Mouse (Mus musculus) forebrain, embryonic 16.5 days (tissue): Measurements from ENCODE around the gene Bst2. TPM values are rescaled to one million over a fixed set of nuclear protein-coding genes. Genes with fewer than 3 reads are reported as not detected.

Experiments used
- polyA plus RNA-seq: library from polyadenylated mRNA; unstranded; fragments of >200 nt; fragmentation: Nextera tagmentation; extraction: Ambion mirVana; gene quantifications from 2 replicates; pipeline ENCODE4 v1.2.1, GENCODE M21; 2015

Gene Bst2
- polyA plus RNA-seq, 1 experiment from 2014 or later, result 4.7 TPM

Other genes with a start within 250 kb of the Bst2 start
- gene Use1, start 170.6 kb downstream of the Bst2 start, polyA plus RNA-seq, result 100 and 115 TPM in 2 replicates
- 7.8 and 8.0 TPM in 2 replicates for gene Ocel1, start 166.2 kb downstream of the Bst2 start, polyA plus RNA-seq
- 11.8 and 13.2 TPM in 2 replicates for gene Nr2f6, start 155.5 kb downstream of the Bst2 start, polyA plus RNA-seq
- 6.1 and 6.9 TPM in 2 replicates for gene Ushbp1, start 141.7 kb downstream of the Bst2 start, polyA plus RNA-seq
- gene Babam1, start 140.6 kb downstream of the Bst2 start, polyA plus RNA-seq, result 103 and 105 TPM in 2 replicates
- gene Ankle1, start 131.4 kb downstream of the Bst2 start, polyA plus RNA-seq, result 12.3 and 18.9 TPM in 2 replicates
- 113 and 127 TPM in 2 replicates for gene Abhd8, start 73.8 kb downstream of the Bst2 start, polyA plus RNA-seq
- 173 and 178 TPM in 2 replicates for gene Mrpl34, start 72.5 kb downstream of the Bst2 start, polyA plus RNA-seq
- 218 and 236 TPM in 2 replicates for gene Dda1, start 68.3 kb downstream of the Bst2 start, polyA plus RNA-seq
- gene Ano8, start 51.5 kb downstream of the Bst2 start, polyA plus RNA-seq, result 4.1 and 4.4 TPM in 2 replicates
- 12.1 and 12.6 TPM in 2 replicates for gene Gtpbp3, start 49.4 kb downstream of the Bst2 start, polyA plus RNA-seq
- 3.5 and 4.4 TPM in 2 replicates for gene Plvap, start 25.7 kb downstream of the Bst2 start, polyA plus RNA-seq
- 0.26 TPM in 1 of 2 replicates, not detected in the other for gene Ccdc194, start 11.7 kb downstream of the Bst2 start, polyA plus RNA-seq
- 52.8 and 65.3 TPM in 2 replicates for gene Mvb12a, start 5.5 kb upstream of the Bst2 start, polyA plus RNA-seq
- 0.15 and 0.16 TPM in 2 replicates for gene Tmem221, start 21.4 kb upstream of the Bst2 start, polyA plus RNA-seq
- not detected in 2 replicates for gene Nxnl1, start 29.1 kb upstream of the Bst2 start, polyA plus RNA-seq
- 74.6 and 75.9 TPM in 2 replicates for gene Slc27a1, start 31.4 kb upstream of the Bst2 start, polyA plus RNA-seq
- gene Pgls, start 54.7 kb upstream of the Bst2 start, polyA plus RNA-seq, result 167 and 189 TPM in 2 replicates
- gene Fam129c, start 60.2 kb upstream of the Bst2 start, polyA plus RNA-seq, result 6.2 and 8.4 TPM in 2 replicates
- 60.4 and 63.6 TPM in 2 replicates for gene Colgalt1, start 73.5 kb upstream of the Bst2 start, polyA plus RNA-seq
- 23.1 and 33.6 TPM in 2 replicates for gene Unc13a, start 134.3 kb upstream of the Bst2 start, polyA plus RNA-seq
- 3.4 and 4.1 TPM in 2 replicates for gene Jak3, start 138.8 kb upstream of the Bst2 start, polyA plus RNA-seq
- gene Insl3, start 151.8 kb upstream of the Bst2 start, polyA plus RNA-seq, result not detected in 2 replicates
- 0.58 and 0.68 TPM in 2 replicates for gene B3gnt3, start 164.3 kb upstream of the Bst2 start, polyA plus RNA-seq
- 72.4 and 100 TPM in 2 replicates for gene Fcho1, start 188.3 kb upstream of the Bst2 start, polyA plus RNA-seq